Mouse (Mus musculus) embryonic facial prominence, embryonic 14.5 days (tissue): Measurements from ENCODE around the gene Homer2. TPM values are rescaled to one million over a fixed set of nuclear protein-coding genes. Genes with fewer than 3 reads are reported as not detected.

Experiments
- polyA plus RNA-seq: library from polyadenylated mRNA; unstranded; fragments of >200 nt; fragmentation: Nextera tagmentation; extraction: Ambion mirVana; gene quantifications from 2 replicates; pipeline ENCODE4 v1.2.1, GENCODE M21; 2014

Homer2 gene
- polyA plus RNA-seq, 1 experiment from 2014 or later: 25.2 TPM

Other genes starting within 250 kb of the Homer2 start
- 4.9 and 7.2 TPM in 2 replicates for gene Ap3b2, start 213.6 kb downstream of the Homer2 start, polyA plus RNA-seq
- not detected in 2 replicates for gene BC048679, start 209.2 kb downstream of the Homer2 start, polyA plus RNA-seq
- 3.7 and 5.0 TPM in 2 replicates for gene Fsd2, start 140.6 kb downstream of the Homer2 start, polyA plus RNA-seq
- 6.9 and 7.3 TPM in 2 replicates for gene Whamm, start 136.3 kb downstream of the Homer2 start, polyA plus RNA-seq
- 107 TPM in 2 replicates for gene Ramac, start 55.4 kb upstream of the Homer2 start, polyA plus RNA-seq
- 51.3 and 53.7 TPM in 2 replicates for gene 3110040N11Rik, start 82.0 kb upstream of the Homer2 start, polyA plus RNA-seq
- 100 and 109 TPM in 2 replicates for gene Btbd1, start 121.9 kb upstream of the Homer2 start, polyA plus RNA-seq
- gene Gm10160, start 148.3 kb upstream of the Homer2 start, polyA plus RNA-seq: not detected in 2 replicates
- 34.7 and 50.6 TPM in 2 replicates for gene Tm6sf1, start 151.5 kb upstream of the Homer2 start, polyA plus RNA-seq
- 17.0 and 18.7 TPM in 2 replicates for gene Hdgfl3, start 226.9 kb upstream of the Homer2 start, polyA plus RNA-seq